Mouse (Mus musculus) C2C12 (cell line): ENCODE measurements around the gene Cald1.

Experiments used
- CTCF ChIP-seq: IDR thresholded peaks from one replicate; pipeline ENCODE4 v1.5.1; 2011; ENCODE audit not compliant: control insufficient read depth, insufficient read depth, insufficient read length
- MYOG ChIP-seq: IDR thresholded peaks from one replicate; pipeline ENCODE4 v1.6.1; 2011; ENCODE audit not compliant: control insufficient read depth, insufficient read length; ENCODE audit errors: extremely low read depth

- TF ChIP-seq CTCF (no peak), MYOG (no peak)
These were observed 53.0 kb downstream of the Cald1 start for GRCm38 (mm10) chr6:34651298-34651697.
